Mouse (Mus musculus): ENCODE data around the gene Mrps18a. TPM values are rescaled to one million over a fixed set of nuclear protein-coding genes. Genes with fewer than 3 reads are reported as not detected.
A peak's percentile ranks its signal among the peaks of the same experiment; 100 is the strongest.

The Mrps18a gene
- 152 and 165 TPM in 2 replicates for polyA plus RNA-seq (2014; fragmentation: Nextera tagmentation; extraction: Ambion mirVana)

- peak within 1 kb of the TSS; percentile 58; the same call in 1 of the 2 replicates for H3K27ac ChIP-seq (replicated peaks; ENCODE audit: low read depth, low read length)
- no peaks in the 10 kb centered on the region for H3K36me3 ChIP-seq (ENCODE audit: control insufficient read depth, insufficient read depth, low read length)
- no peaks in the 10 kb centered on the region for H3K9me3 ChIP-seq (ENCODE audit: control insufficient read depth, low read length)
- H3K4me2 ChIP-seq (ENCODE audit: low read depth, severe bottlenecking) = peak within 1 kb of the TSS; percentile 77
- H3K9ac ChIP-seq (ENCODE audit: low read length) = peak within 1 kb of the TSS; percentile 80
- 6% methylated on average over 38 of the region's 38 CpGs for WGBS
- ATAC-seq (ENCODE audit: insufficient number of reproducible peaks, low FRiP score, low TSS enrichment, low read depth) (peak; percentile 78), DNase-seq (ENCODE audit: low spot score) (peak; percentile 86)
- peak within 1 kb of the TSS; percentile 92 for H3K4me3 ChIP-seq (ENCODE audit: low read depth, low read length)
- no peaks in the 10 kb centered on the region for H3K27me3 ChIP-seq (ENCODE audit: control insufficient read depth, insufficient read depth, low read length)
- H3K4me1 ChIP-seq (ENCODE audit: control insufficient read depth, insufficient read depth, low read length) = peaks cover 17% of the 10 kb centered on the region
Measured at GRCm38 (mm10) chr17:46110402-46111289, at the start of gene Mrps18a. Gene Mrps18a (plus strand): TSS chr17:46110986.

- Histone ChIP-seq H3K9me3 (ENCODE audit: control insufficient read depth, low read length) (no peaks in the 10 kb centered on the region), H3K4me1 (ENCODE audit: control insufficient read depth, insufficient read depth, low read length) (peaks cover 8% of the 10 kb centered on the region), H3K4me3 (ENCODE audit: low read depth, low read length) (no peak overlapping the region), H3K27me3 (ENCODE audit: control insufficient read depth, insufficient read depth, low read length) (no peaks in the 10 kb centered on the region), H3K36me3 (ENCODE audit: control insufficient read depth, insufficient read depth, low read length) (no peaks in the 10 kb centered on the region), H3K27ac (replicated peaks; ENCODE audit: low read depth, low read length) (no peak overlapping the region; the same call in 1 of the 2 replicates), H3K9ac (ENCODE audit: low read length) (no peak overlapping the region), H3K4me2 (ENCODE audit: low read depth, severe bottlenecking) (peak overlapping the region; percentile 8; the same call in 1 of the 2 replicates)
- 29% methylated on average over 10 of the region's 10 CpGs for WGBS
- ATAC-seq (ENCODE audit: insufficient number of reproducible peaks, low FRiP score, low TSS enrichment, low read depth) = peak; percentile 84
- DNase-seq (ENCODE audit: low spot score) = peak; percentile 65
Measured at GRCm38 (mm10) chr17:46063283-46063973, 47.4 kb upstream of the Mrps18a start.

- DNase-seq (ENCODE audit: low spot score) (no peak), ATAC-seq (ENCODE audit: insufficient number of reproducible peaks, low FRiP score, low TSS enrichment, low read depth) (no peak)
- Histone ChIP-seq H3K27me3 (ENCODE audit: control insufficient read depth, insufficient read depth, low read length) (no peaks in the 10 kb centered on the region), H3K9ac (ENCODE audit: low read length) (no peak overlapping the region), H3K4me1 (ENCODE audit: control insufficient read depth, insufficient read depth, low read length) (peaks cover 8% of the 10 kb centered on the region), H3K27ac (replicated peaks; ENCODE audit: low read depth, low read length) (no peak overlapping the region; the same call in 1 of the 2 replicates), H3K4me3 (ENCODE audit: low read depth, low read length) (no peak overlapping the region), H3K4me2 (ENCODE audit: low read depth, severe bottlenecking) (no peak overlapping the region), H3K36me3 (ENCODE audit: control insufficient read depth, insufficient read depth, low read length) (no peaks in the 10 kb centered on the region), H3K9me3 (ENCODE audit: control insufficient read depth, low read length) (no peaks in the 10 kb centered on the region)
- 61% methylated on average over 6 of the region's 6 CpGs for WGBS
Measured at GRCm38 (mm10) chr17:46063974-46064312, 46.8 kb upstream of the Mrps18a start.

- Histone ChIP-seq H3K27ac (replicated peaks; ENCODE audit: low read depth, low read length) (no peak overlapping the region), H3K9me3 (ENCODE audit: control insufficient read depth, low read length) (no peaks in the 10 kb centered on the region), H3K4me1 (ENCODE audit: control insufficient read depth, insufficient read depth, low read length) (peaks cover 18% of the 10 kb centered on the region), H3K4me2 (ENCODE audit: low read depth, severe bottlenecking) (no peak overlapping the region), H3K36me3 (ENCODE audit: control insufficient read depth, insufficient read depth, low read length) (no peaks in the 10 kb centered on the region), H3K4me3 (ENCODE audit: low read depth, low read length) (no peak overlapping the region), H3K9ac (ENCODE audit: low read length) (no peak overlapping the region), H3K27me3 (ENCODE audit: control insufficient read depth, insufficient read depth, low read length) (no peaks in the 10 kb centered on the region)
- DNase-seq (ENCODE audit: low spot score) (no peak), ATAC-seq (ENCODE audit: insufficient number of reproducible peaks, low FRiP score, low TSS enrichment, low read depth) (no peak)
- WGBS = 81% methylated on average over 9 of the region's 9 CpGs
Measured at GRCm38 (mm10) chr17:46070046-46070445, 40.7 kb upstream of the Mrps18a start.

- Histone ChIP-seq H3K9ac (ENCODE audit: low read length) (no peak overlapping the region), H3K4me1 (ENCODE audit: control insufficient read depth, insufficient read depth, low read length) (peaks cover 20% of the 10 kb centered on the region), H3K36me3 (ENCODE audit: control insufficient read depth, insufficient read depth, low read length) (no peaks in the 10 kb centered on the region), H3K4me2 (ENCODE audit: low read depth, severe bottlenecking) (no peak overlapping the region), H3K27me3 (ENCODE audit: control insufficient read depth, insufficient read depth, low read length) (no peaks in the 10 kb centered on the region), H3K27ac (replicated peaks; ENCODE audit: low read depth, low read length) (no peak overlapping the region), H3K4me3 (ENCODE audit: low read depth, low read length) (no peak overlapping the region), H3K9me3 (ENCODE audit: control insufficient read depth, low read length) (no peaks in the 10 kb centered on the region)
- ATAC-seq (ENCODE audit: insufficient number of reproducible peaks, low FRiP score, low TSS enrichment, low read depth) = no peak
- no peak for DNase-seq (ENCODE audit: low spot score)
- 80% methylated on average over 3 of the region's 3 CpGs for WGBS
Measured at GRCm38 (mm10) chr17:46071531-46071930, 39.3 kb upstream of the Mrps18a start.

GRCm38 (mm10) chr17:46073730-46074301 lies 37.0 kb upstream of the Mrps18a start:
- peak overlapping the region; percentile 8; the same call in 1 of the 2 replicates for H3K4me2 ChIP-seq (ENCODE audit: low read depth, severe bottlenecking)
- no peak overlapping the region; the same call in 1 of the 2 replicates for H3K9ac ChIP-seq (ENCODE audit: low read length)
- DNase-seq (ENCODE audit: low spot score) (peak; percentile 83), ATAC-seq (ENCODE audit: insufficient number of reproducible peaks, low FRiP score, low TSS enrichment, low read depth) (peak; percentile 72)
- H3K4me3 ChIP-seq (ENCODE audit: low read depth, low read length) = 0 out of 2 replicates have a peak overlapping the region, but pooled peaks have one; percentile 2
- no peaks in the 10 kb centered on the region for H3K36me3 ChIP-seq (ENCODE audit: control insufficient read depth, insufficient read depth, low read length)
- H3K27me3 ChIP-seq (ENCODE audit: control insufficient read depth, insufficient read depth, low read length) = no peaks in the 10 kb centered on the region
- H3K4me1 ChIP-seq (ENCODE audit: control insufficient read depth, insufficient read depth, low read length) = peaks cover 20% of the 10 kb centered on the region
- H3K9me3 ChIP-seq (ENCODE audit: control insufficient read depth, low read length) = no peaks in the 10 kb centered on the region
- H3K27ac ChIP-seq (replicated peaks; ENCODE audit: low read depth, low read length) = peak overlapping the region; percentile 52
- WGBS = 44% methylated on average over 23 of the region's 23 CpGs

- no peak overlapping the region for H3K4me3 ChIP-seq (ENCODE audit: low read depth, low read length)
- peak overlapping the region; percentile 8; the same call in 1 of the 2 replicates for H3K4me2 ChIP-seq (ENCODE audit: low read depth, severe bottlenecking)
- H3K9ac ChIP-seq (ENCODE audit: low read length) = no peak overlapping the region
- H3K27me3 ChIP-seq (ENCODE audit: control insufficient read depth, insufficient read depth, low read length) = no peaks in the 10 kb centered on the region
- H3K9me3 ChIP-seq (ENCODE audit: control insufficient read depth, low read length) = no peaks in the 10 kb centered on the region
- peaks cover 20% of the 10 kb centered on the region for H3K4me1 ChIP-seq (ENCODE audit: control insufficient read depth, insufficient read depth, low read length)
- WGBS = 66% methylated on average over 7 of the region's 7 CpGs
- DNase-seq (ENCODE audit: low spot score) (no peak), ATAC-seq (ENCODE audit: insufficient number of reproducible peaks, low FRiP score, low TSS enrichment, low read depth) (no peak)
- peak overlapping the region; percentile 52; the same call in 1 of the 2 replicates for H3K27ac ChIP-seq (replicated peaks; ENCODE audit: low read depth, low read length)
- H3K36me3 ChIP-seq (ENCODE audit: control insufficient read depth, insufficient read depth, low read length) = no peaks in the 10 kb centered on the region
Measured at GRCm38 (mm10) chr17:46074398-46075115, 36.2 kb upstream of the Mrps18a start.

- H3K9ac ChIP-seq (ENCODE audit: low read length) = no peak overlapping the region
- H3K4me1 ChIP-seq (ENCODE audit: control insufficient read depth, insufficient read depth, low read length) = peaks cover 18% of the 10 kb centered on the region
- no peak overlapping the region for H3K27ac ChIP-seq (replicated peaks; ENCODE audit: low read depth, low read length)
- no peak overlapping the region for H3K4me3 ChIP-seq (ENCODE audit: low read depth, low read length)
- DNase-seq (ENCODE audit: low spot score) (peak; percentile 44), ATAC-seq (ENCODE audit: insufficient number of reproducible peaks, low FRiP score, low TSS enrichment, low read depth) (no peak)
- no peaks in the 10 kb centered on the region for H3K9me3 ChIP-seq (ENCODE audit: control insufficient read depth, low read length)
- H3K27me3 ChIP-seq (ENCODE audit: control insufficient read depth, insufficient read depth, low read length) = no peaks in the 10 kb centered on the region
- H3K4me2 ChIP-seq (ENCODE audit: low read depth, severe bottlenecking) = no peak overlapping the region
- WGBS = 49% methylated on average over 3 of the region's 3 CpGs
- no peaks in the 10 kb centered on the region for H3K36me3 ChIP-seq (ENCODE audit: control insufficient read depth, insufficient read depth, low read length)
Measured at GRCm38 (mm10) chr17:46075116-46075485, 35.7 kb upstream of the Mrps18a start.
